Mouse (Mus musculus): ENCODE results near the gene Cnbd2. TPM values are rescaled to one million over a fixed set of nuclear protein-coding genes. Genes with fewer than 3 reads are reported as not detected.

Cnbd2 gene
- polyA plus RNA-seq, 1 experiment: 5.4 TPM

DNA sequence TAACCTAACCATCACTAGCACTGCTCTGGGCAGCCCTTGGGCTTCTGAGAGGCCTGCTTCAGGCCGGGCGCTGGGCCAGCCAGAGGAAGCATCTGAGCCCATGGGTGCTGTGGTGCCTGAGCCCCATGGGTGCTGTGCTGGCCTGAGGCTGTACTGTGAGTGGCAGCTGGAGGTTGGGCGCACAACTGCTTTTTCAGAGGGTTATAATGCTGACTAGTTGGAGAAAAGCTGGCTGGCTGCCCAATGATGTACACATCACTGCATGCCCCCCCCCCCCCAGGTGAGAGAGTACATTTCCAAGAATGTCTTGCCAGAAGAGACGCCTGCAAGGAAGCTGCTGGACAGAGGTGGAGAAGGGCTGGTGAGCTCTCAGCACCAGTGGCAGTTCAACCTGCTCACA is 7.7 kb upstream of the Cnbd2 start:
- H3K4me3 ChIP-seq (replicated peaks; ENCODE audit: control insufficient read depth, low read depth, low read length): no peak overlapping the region
- no peaks in the 10 kb centered on the region for H3K4me1 ChIP-seq (ENCODE audit: control insufficient read depth, insufficient read depth, low read length)
- no peak for TF ChIP-seq CTCF (IDR thresholded peaks at IDR 0.05; ENCODE audit: control insufficient read depth, insufficient read depth, low read length)
- 92% methylated on average over 4 of the region's 4 CpGs for WGBS
- H3K27ac ChIP-seq (ENCODE audit: control insufficient read depth, insufficient read depth, low read depth, low read length, poor library complexity): no peak overlapping the region

GRCm38 (mm10) chr2:156305818-156306217 is 6.3 kb upstream of the Cnbd2 start:
- H3K4me1 ChIP-seq (ENCODE audit: control insufficient read depth, insufficient read depth, low read length): no peaks in the 10 kb centered on the region
- no peak overlapping the region for H3K4me3 ChIP-seq (replicated peaks; ENCODE audit: control insufficient read depth, low read depth, low read length)
- TF ChIP-seq POLR2A (IDR thresholded peaks at IDR 0.05; ENCODE audit: borderline replicate concordance, control insufficient read depth, low read depth, low read length) (no peak), CTCF (IDR thresholded peaks at IDR 0.05; ENCODE audit: control insufficient read depth, insufficient read depth, low read length) (peak; percentile 25; the same call in 1 of the 2 replicates)
- no peak overlapping the region for H3K27ac ChIP-seq (ENCODE audit: control insufficient read depth, insufficient read depth, low read depth, low read length, poor library complexity)
- WGBS: 81% methylated on average over 2 of the region's 2 CpGs

DNA sequence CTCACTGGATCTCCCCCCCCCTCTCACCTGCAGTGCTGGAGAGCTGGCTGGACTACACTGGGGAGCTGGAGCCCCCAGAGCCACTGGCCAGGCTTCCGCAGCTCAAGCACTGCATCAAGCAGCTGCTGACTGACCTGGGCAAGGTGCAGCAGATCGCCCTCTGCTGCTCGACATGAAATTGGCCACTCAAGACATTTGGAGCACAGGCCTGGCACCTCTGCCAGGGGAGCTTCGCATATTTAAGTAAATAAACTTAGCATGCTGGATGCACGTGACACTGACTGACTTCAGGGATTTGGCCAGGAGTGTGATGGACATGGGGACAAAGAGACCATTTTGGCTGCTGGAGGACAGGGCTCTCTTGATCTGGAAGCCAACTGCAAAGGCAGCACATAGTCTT is 4.8 kb upstream of the Cnbd2 start:
- TF ChIP-seq POLR2A (IDR thresholded peaks at IDR 0.05; ENCODE audit: borderline replicate concordance, control insufficient read depth, low read depth, low read length) (no peak), CTCF (IDR thresholded peaks at IDR 0.05; ENCODE audit: control insufficient read depth, insufficient read depth, low read length) (peak; percentile 72)
- H3K4me3 ChIP-seq (replicated peaks; ENCODE audit: control insufficient read depth, low read depth, low read length): no peak overlapping the region
- WGBS: 66% methylated on average over 5 of the region's 5 CpGs
- H3K27ac ChIP-seq (ENCODE audit: control insufficient read depth, insufficient read depth, low read depth, low read length, poor library complexity): no peak overlapping the region
- H3K4me1 ChIP-seq (ENCODE audit: control insufficient read depth, insufficient read depth, low read length): no peaks in the 10 kb centered on the region

DNA sequence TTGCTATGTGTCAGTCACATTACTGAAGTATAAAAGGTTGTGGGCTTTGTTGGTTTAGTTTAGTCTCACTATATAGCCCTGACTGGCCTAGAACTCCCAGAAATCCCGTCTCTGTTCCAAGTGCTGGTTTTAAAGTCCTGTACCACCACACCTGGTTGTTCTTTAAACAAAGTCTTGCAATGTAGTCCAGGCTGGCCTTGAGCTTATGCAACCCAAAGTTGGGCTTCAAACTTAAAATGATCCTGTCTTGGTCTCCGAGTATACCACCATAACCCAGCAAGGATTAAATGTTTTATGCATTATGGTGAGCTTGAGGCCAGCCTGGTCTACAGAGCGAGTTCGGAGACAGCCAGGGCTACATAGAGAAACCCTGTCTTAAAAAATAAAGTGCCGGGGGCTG is 2.2 kb upstream of the Cnbd2 start:
- no peak for TF ChIP-seq CTCF (IDR thresholded peaks at IDR 0.05; ENCODE audit: control insufficient read depth, insufficient read depth, low read length)
- TF ChIP-seq POLR2A (IDR thresholded peaks at IDR 0.05; ENCODE audit: borderline replicate concordance, control insufficient read depth, low read depth, low read length): no peak
- no peak overlapping the region for H3K27ac ChIP-seq (ENCODE audit: control insufficient read depth, insufficient read depth, low read depth, low read length, poor library complexity)
- no peak overlapping the region for H3K4me3 ChIP-seq (replicated peaks; ENCODE audit: control insufficient read depth, low read depth, low read length)
- 90% methylated on average over 5 of the region's 5 CpGs for WGBS
- no peaks in the 10 kb centered on the region; the same call in 1 of the 2 replicates for H3K4me1 ChIP-seq (ENCODE audit: control insufficient read depth, insufficient read depth, low read length)

DNA sequence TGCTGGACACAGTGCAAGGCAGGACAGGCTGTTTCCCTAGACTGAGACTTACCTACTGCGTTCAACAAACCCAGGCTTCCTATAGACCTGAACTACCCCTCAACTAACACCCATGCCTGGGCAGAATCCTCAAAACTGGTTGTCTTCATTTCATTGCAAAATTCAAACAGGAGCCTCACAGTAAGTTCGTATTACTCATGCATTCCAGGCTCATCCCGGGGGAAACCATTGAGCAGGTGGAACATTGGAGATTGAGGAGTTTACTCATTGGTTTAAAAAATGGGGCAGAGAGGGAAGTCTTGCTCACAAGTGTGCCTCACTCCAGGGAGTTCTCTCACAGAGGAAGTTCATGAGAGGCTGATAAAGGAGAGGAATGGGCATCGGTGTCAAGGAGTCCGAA is 1.6 kb upstream of the Cnbd2 start:
- Histone ChIP-seq H3K4me3 (replicated peaks; ENCODE audit: control insufficient read depth, low read depth, low read length) (no peak overlapping the region), H3K4me1 (ENCODE audit: control insufficient read depth, insufficient read depth, low read length) (no peaks in the 10 kb centered on the region; the same call in 1 of the 2 replicates), H3K27ac (ENCODE audit: control insufficient read depth, insufficient read depth, low read depth, low read length, poor library complexity) (no peak overlapping the region)
- WGBS: 84% methylated on average over 5 of the region's 5 CpGs
- TF ChIP-seq CTCF (IDR thresholded peaks at IDR 0.05; ENCODE audit: control insufficient read depth, insufficient read depth, low read length) (no peak), POLR2A (IDR thresholded peaks at IDR 0.05; ENCODE audit: borderline replicate concordance, control insufficient read depth, low read depth, low read length) (no peak)

- no peak overlapping the region for H3K4me3 ChIP-seq (replicated peaks; ENCODE audit: control insufficient read depth, low read depth, low read length)
- no peaks in the 10 kb centered on the region; the same call in 1 of the 2 replicates for H3K4me1 ChIP-seq (ENCODE audit: control insufficient read depth, insufficient read depth, low read length)
- 79% methylated on average over 5 of the region's 5 CpGs for WGBS
- no peak overlapping the region for H3K27ac ChIP-seq (ENCODE audit: control insufficient read depth, insufficient read depth, low read depth, low read length, poor library complexity)
- TF ChIP-seq CTCF (IDR thresholded peaks at IDR 0.05; ENCODE audit: control insufficient read depth, insufficient read depth, low read length): no peak
- no peak for TF ChIP-seq POLR2A (IDR thresholded peaks at IDR 0.05; ENCODE audit: borderline replicate concordance, control insufficient read depth, low read depth, low read length)
Measured at GRCm38 (mm10) chr2:156310945-156311344, 1.2 kb upstream of the Cnbd2 start.

DNA sequence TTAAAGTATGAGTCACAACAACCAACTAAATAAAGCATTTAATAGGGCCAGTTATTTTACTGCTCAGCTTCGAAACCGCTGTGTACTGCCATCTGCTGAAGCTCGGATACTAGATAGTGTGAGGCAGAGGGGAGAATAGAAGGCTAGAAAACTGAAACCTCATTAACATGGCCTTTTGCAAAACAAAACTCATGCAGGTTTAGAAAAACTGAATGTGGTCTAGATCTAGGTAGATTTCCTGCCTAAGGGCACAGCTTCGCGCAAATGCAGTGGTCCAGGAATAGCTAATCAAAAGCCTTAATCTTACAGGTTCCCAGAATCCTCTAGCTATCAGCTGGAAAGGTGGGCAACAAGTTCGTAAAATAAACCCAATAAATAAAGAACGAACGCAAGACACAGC is 658 bp upstream of the Cnbd2 start:
- no peak for TF ChIP-seq CTCF (IDR thresholded peaks at IDR 0.05; ENCODE audit: control insufficient read depth, insufficient read depth, low read length)
- Histone ChIP-seq H3K27ac (ENCODE audit: control insufficient read depth, insufficient read depth, low read depth, low read length, poor library complexity) (peak overlapping the region; percentile 98), H3K4me1 (ENCODE audit: control insufficient read depth, insufficient read depth, low read length) (no peaks in the 10 kb centered on the region; the same call in 1 of the 2 replicates), H3K4me3 (replicated peaks; ENCODE audit: control insufficient read depth, low read depth, low read length) (peak overlapping the region; percentile 81)
- 9% methylated on average over 8 of the region's 8 CpGs for WGBS

DNA sequence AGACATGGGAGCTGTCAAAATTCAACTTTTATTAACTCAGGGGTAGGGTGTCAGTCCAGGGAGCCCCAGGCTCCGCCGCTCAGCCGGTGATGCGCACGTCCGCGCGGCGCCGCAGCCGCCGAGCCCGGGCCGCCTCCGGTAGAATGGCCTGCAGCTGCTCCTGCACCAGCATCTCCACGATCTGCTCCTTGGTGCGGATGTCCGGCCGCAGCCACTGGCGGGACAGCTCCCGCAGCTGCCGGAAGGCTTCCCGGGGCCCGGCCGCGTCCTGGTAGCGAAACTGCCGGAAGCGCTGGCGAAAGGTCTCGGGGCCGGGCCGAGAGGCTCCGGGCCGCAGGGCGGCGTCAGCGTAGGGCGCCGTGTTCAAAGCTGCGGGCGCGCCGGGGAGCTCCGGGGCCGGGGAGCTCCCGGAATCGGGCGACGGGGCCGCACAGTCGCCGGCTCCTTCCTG is 233 bp upstream of the Cnbd2 start:
- peak overlapping the region; percentile 81 for H3K4me3 ChIP-seq (replicated peaks; ENCODE audit: control insufficient read depth, low read depth, low read length)
- H3K4me1 ChIP-seq (ENCODE audit: control insufficient read depth, insufficient read depth, low read length): no peaks in the 10 kb centered on the region; the same call in 1 of the 2 replicates
- under 1% methylated on average over 48 of the region's 53 CpGs for WGBS
- no peak for TF ChIP-seq CTCF (IDR thresholded peaks at IDR 0.05; ENCODE audit: control insufficient read depth, insufficient read depth, low read length)
- TF ChIP-seq POLR2A (IDR thresholded peaks at IDR 0.05; ENCODE audit: borderline replicate concordance, control insufficient read depth, low read depth, low read length): no peak
- peak overlapping the region; percentile 98 for H3K27ac ChIP-seq (ENCODE audit: control insufficient read depth, insufficient read depth, low read depth, low read length, poor library complexity)

- no peak overlapping the region; the same call in 1 of the 2 replicates for H3K27ac ChIP-seq (ENCODE audit: control insufficient read depth, insufficient read depth, low read depth, low read length, poor library complexity)
- no peaks in the 10 kb centered on the region; the same call in 1 of the 2 replicates for H3K4me1 ChIP-seq (ENCODE audit: control insufficient read depth, insufficient read depth, low read length)
- peak overlapping the region; percentile 81 for H3K4me3 ChIP-seq (replicated peaks; ENCODE audit: control insufficient read depth, low read depth, low read length)
- TF ChIP-seq POLR2A (IDR thresholded peaks at IDR 0.05; ENCODE audit: borderline replicate concordance, control insufficient read depth, low read depth, low read length) (no peak), CTCF (IDR thresholded peaks at IDR 0.05; ENCODE audit: control insufficient read depth, insufficient read depth, low read length) (no peak)
- WGBS: 52% methylated on average over 3 of the region's 3 CpGs
Measured at GRCm38 (mm10) chr2:156313153-156313552, 1.1 kb downstream of the Cnbd2 start.
